Mouse (Mus musculus) embryonic fibroblast, embryonic 13.5 days (primary cell): Measurements from ENCODE around the gene Anln. TPM values are rescaled to one million over a fixed set of nuclear protein-coding genes. Genes with fewer than 3 reads are reported as not detected.
"Not testable (repeated sequence)": the region's sequence is repeated elsewhere in the genome, so short reads cannot be mapped to it uniquely, and the experiment has no call there.

Experiments used
- H3K27ac ChIP-seq: 2 replicates; pipeline ENCODE4 v1.5.1; 2012; ENCODE audit warnings: low read length, control low read depth, inconsistent platforms; ENCODE audit not compliant: insufficient read depth
- H3K4me1 ChIP-seq: 2 replicates; pipeline ENCODE4 v1.6.1; 2011; ENCODE audit warnings: low read length; ENCODE audit not compliant: control insufficient read depth, insufficient read depth
- H3K4me3 ChIP-seq: 2 replicates; pipeline ENCODE4 v1.5.1; 2011; ENCODE audit warnings: mild to moderate bottlenecking, control low read depth, low read length; ENCODE audit not compliant: insufficient read depth
- CTCF ChIP-seq: IDR thresholded peaks from 2 replicates; pipeline ENCODE4 v1.5.1; 2011; ENCODE audit warnings: mild to moderate bottlenecking, control low read depth, low read length, moderate library complexity, borderline replicate concordance; ENCODE audit not compliant: insufficient read depth
- POLR2A ChIP-seq: IDR thresholded peaks from 2 replicates; pipeline ENCODE4 v1.6.1; 2011; ENCODE audit warnings: low read depth, mild to moderate bottlenecking, control low read depth, low read length, moderate library complexity
- polyA plus RNA-seq: library from polyadenylated mRNA; stranded (reverse); fragments of >200 nt; gene quantifications from 2 replicates; pipeline ENCODE4 v1.2.4, GENCODE M21; 2011; ENCODE audit warnings: low read depth; ENCODE audit not compliant: missing spikeins, insufficient read length

Gene Anln
- polyA plus RNA-seq, 1 experiment: 107 TPM

DNA sequence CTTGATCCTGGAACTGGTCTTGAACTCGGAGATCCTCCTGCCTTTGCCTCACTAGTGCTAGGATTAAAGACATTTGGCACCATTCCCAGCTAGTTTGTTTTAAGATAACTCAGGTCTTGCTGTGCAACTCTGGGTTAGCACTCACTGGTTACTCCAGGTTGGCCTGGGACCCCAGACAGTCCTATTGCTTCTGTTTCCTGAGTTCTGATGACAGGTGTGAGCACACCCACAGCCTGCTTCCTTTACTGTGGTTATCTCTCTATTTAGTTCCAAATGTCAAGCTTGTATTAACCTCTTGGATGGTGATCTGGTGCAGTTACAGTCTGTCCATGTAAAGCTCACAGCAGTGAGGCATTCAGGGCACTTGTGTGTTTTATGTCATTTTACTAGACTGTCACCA is 34.5 kb upstream of the Anln start:
- Histone ChIP-seq H3K27ac (no peak overlapping the region), H3K4me1 (peaks cover 5% of the 10 kb centered on the region; the same call in 1 of the 2 replicates)
- TF ChIP-seq CTCF (no peak), POLR2A (no peak)

DNA sequence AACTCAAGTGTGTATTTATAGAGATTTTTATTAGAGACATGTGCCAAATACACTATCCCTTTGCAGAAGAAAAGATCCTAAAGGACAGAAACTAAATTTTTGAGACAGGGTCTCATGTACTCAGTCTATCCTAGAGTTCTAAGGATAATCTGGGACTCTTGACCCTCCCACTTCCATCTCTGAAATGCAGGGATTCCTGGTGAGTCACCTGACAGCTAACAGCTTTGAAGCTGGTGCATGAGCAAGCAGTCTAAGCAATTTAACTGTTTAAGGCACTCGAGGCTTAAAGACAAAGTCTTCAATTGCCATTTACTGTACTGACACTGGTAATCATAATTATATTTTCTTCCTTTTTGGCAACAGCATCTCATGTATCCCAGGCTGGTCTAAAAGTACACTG is 33.6 kb upstream of the Anln start:
- Histone ChIP-seq H3K4me1 (peaks cover 2% of the 10 kb centered on the region; the same call in 1 of the 2 replicates), H3K4me3 (no peak overlapping the region), H3K27ac (no peak overlapping the region)
- no peak for TF ChIP-seq CTCF
- TF ChIP-seq POLR2A: no peak

More for the DNA sequence above, 34.5 kb upstream of the Anln start:
- no peak overlapping the region for H3K4me3 ChIP-seq

DNA sequence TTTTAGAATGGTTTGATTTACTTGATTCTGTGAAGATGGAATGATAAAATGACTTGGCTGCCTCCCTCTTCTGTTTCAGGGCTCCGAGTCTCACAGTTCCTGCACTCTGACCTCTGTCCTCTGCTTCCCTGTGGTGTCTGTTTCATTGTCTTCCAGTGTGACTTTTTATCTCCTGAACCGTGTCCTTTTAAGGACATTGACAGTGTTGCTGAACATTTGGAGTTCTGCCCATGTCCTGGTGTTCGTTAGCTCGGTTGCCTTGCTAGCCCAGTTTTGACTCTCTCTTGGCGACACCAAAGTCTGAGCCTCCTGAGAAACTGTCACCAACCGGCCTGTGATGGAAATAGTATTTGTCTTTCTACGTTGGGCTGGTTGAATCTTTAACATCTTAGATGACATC is 31.5 kb upstream of the Anln start:
- H3K27ac ChIP-seq: no peak overlapping the region
- TF ChIP-seq CTCF (no peak), POLR2A (no peak)
- H3K4me1 ChIP-seq: peaks cover 2% of the 10 kb centered on the region; the same call in 1 of the 2 replicates
- H3K4me3 ChIP-seq: no peak overlapping the region

DNA sequence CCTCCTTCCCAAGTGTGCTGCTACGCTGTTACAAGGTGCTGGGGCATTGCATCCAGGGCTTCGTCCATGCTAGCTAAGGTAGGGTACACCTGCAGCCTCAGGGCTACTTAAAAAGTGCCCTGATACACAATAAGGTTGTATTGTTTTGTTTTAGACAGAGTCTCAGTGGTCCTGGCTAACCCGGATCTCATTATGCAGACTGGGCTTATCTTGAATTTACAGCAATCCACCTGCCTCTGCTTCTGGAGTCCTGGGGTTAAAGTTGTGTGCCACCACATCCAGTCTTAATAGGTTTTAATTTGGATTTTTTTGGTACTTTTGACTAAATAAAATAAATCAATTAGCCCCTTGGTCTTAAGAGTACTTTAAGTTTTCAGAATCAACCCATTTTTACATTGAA is 30.9 kb upstream of the Anln start:
- Histone ChIP-seq H3K4me1 (peaks cover 2% of the 10 kb centered on the region; the same call in 1 of the 2 replicates), H3K4me3 (no peak overlapping the region), H3K27ac (no peak overlapping the region)
- TF ChIP-seq POLR2A: no peak
- no peak for TF ChIP-seq CTCF

DNA sequence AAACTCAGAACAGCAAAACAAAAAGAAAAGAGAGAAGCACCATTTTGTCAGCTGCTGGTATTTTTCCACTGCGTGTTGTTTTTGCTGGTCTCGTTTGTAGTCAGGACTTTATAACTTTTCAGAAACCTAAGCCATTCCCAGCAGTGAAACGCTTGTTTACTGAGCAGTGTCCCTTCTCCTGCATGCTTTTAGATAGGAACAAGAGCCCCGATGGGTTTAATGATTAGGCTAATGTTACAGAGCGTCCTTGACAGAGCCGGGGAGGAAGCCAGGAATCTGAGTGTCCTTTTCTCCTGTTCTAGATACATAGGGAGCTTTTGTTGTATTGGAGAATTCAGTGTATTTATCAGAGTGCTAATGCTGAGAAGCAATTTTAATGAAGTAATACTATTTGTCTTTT is 28.6 kb upstream of the Anln start:
- Histone ChIP-seq H3K4me1 (peaks cover 2% of the 10 kb centered on the region; the same call in 1 of the 2 replicates), H3K4me3 (no peak overlapping the region), H3K27ac (no peak overlapping the region)
- TF ChIP-seq CTCF: no peak
- TF ChIP-seq POLR2A: no peak

DNA sequence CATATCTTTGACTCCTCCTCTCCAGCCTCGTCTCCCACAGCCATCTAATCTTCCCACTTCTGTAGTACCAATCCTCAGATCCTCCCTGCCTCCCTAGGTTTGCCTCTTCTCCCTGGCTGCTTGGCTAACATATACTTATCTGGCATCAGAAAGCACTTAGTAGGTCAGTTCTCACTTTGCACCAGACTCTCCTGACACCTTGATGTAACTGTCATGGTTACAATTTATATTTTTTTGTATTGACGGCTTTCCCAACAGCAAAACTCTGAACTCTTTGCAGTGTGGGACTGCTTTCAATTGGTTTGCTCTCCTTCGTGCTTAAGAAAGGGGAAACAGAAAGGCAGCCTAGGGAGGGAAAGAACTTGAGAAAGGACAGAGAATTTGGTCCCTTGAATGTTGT is 27.2 kb upstream of the Anln start:
- no peaks in the 10 kb centered on the region for H3K4me1 ChIP-seq
- no peak overlapping the region for H3K27ac ChIP-seq
- H3K4me3 ChIP-seq: no peak overlapping the region
- no peak for TF ChIP-seq CTCF
- TF ChIP-seq POLR2A: no peak

DNA sequence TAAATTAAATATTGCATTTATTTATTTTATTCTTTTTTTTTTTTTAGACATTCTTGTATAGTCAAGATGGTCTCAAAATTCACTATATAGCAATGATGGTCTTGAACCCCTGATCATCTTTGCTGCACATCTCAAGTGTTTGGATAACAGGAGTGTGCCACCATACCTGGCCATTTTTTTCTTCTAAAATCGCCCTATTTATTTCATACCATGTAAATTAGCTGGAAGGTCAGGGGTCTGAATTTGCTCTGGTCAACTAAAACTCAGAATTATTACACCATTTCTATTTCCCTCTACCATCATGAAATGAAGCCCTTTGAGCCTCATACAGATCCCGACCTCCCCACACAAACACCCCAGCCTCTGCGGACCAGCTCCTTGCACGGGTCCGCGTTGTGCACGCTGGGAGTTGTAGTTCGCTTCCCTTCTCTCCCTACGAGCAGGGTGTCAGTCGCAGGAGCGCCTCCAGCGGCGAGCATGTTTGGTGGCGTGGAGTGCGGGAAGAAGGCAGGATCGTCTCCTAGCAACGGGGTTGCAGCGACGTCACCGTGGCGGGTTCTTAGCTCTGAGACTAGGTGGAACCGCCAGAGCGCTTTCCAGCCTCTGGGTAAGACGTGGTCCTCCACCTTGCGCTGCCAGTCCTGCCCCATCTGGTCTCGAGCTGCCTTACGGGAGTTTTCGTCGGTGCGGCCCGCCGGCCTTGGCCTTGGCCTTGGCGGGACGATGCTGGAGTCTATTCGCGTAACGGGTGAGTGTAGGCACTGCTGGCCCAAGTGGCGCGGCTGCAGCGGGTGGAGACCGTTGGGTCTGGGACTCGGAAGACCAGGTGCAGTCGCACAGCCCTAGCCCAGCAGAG is 22.2 kb upstream of the Anln start, which contains the start of gene 9530077C05Rik:
TSS of gene 9530077C05Rik (plus strand) at position 512 of the 856 bp plus-strand sequence.
- peak within 1 kb of the TSS; percentile 56 for H3K4me3 ChIP-seq
- H3K27ac ChIP-seq: no peak within 1 kb of the TSS
- TF ChIP-seq POLR2A: no peak
- peak; percentile 97 for TF ChIP-seq CTCF
- H3K4me1 ChIP-seq: no peaks in the 10 kb centered on the region

DNA sequence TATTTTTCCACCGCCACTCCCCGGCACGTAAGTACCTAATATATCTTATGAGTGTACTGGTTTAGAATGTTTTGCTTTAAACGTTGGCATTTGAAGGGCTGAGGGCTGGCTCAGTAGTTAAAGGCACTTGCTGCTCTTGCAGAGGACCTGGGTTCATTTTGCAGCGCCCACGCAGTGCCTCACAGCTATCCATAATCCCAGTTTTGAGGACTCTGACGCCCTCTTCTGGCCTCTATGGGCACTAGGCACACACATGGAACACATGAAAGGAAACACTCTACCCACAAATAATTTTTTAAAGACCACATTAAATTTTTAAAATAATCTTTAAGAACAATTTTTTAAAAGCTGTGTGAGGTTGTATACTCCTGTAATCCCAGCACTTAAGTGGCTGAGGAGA is 20.5 kb upstream of the Anln start:
- Histone ChIP-seq H3K27ac (no peak overlapping the region), H3K4me3 (no peak overlapping the region), H3K4me1 (no peaks in the 10 kb centered on the region)
- TF ChIP-seq POLR2A: no peak
- TF ChIP-seq CTCF: no peak

DNA sequence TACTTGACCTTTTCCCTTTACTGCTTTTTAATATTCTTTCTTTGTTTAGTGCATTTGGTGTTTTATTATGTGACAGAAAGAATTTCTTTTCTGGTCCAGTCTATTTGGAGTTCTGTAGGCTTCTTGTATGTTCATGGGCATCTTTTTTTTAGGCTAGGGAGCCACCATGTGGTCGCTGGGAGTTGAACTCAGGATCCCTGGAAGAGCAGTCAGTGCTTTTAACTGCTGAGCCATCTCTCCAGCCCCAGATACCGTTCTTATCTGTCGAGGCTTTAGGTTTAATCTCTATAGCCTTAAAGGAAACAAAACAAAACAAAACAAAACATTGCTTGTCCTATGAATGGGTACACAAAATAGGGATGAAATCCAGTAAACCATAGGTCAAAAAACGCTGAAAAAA is 19.4 kb upstream of the Anln start:
- 0 out of 2 replicates have a peak, but pooled peaks have one; percentile 2 for TF ChIP-seq CTCF
- not testable (repeated sequence) for H3K27ac ChIP-seq, H3K4me3 ChIP-seq, H3K4me1 ChIP-seq

DNA sequence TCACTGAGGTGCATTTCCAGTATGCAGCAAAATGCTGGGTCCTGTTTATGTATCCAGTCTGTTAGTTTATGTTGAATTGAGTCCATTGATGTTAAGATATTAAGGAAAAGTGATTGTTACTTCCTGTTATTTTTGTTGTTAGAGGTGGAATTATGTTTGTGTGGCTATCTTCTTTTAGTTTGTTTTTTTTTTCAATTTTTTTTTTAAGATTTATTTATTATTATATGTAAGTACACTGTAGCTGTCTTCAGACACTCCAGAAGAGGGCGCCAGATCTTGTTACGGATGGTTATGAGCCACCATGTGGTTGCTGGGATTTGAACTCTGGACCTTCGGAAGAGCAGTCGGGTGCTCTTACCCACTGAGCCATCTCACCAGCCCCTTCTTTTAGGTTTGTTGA is 18.6 kb upstream of the Anln start:
- not testable (repeated sequence) for H3K27ac ChIP-seq, H3K4me3 ChIP-seq, H3K4me1 ChIP-seq
